Mouse (Mus musculus) myocyte (in vitro differentiated cells): Measurements from ENCODE around the gene Slc25a39. TPM values are rescaled to one million over a fixed set of nuclear protein-coding genes. Genes with fewer than 3 reads are reported as not detected.
A peak's percentile ranks its signal among the peaks of the same experiment; 100 is the strongest.
"Not testable (repeated sequence)": the region's sequence is repeated elsewhere in the genome, so short reads cannot be mapped to it uniquely, and the experiment has no call there.

Source experiments
- H3K27me3 ChIP-seq: one replicate; pipeline ENCODE4 v1.6.1; 2011; ENCODE audit not compliant: control insufficient read depth, insufficient read depth, insufficient read length
- H3K36me3 ChIP-seq: one replicate; pipeline ENCODE4 v1.6.1; 2011; ENCODE audit not compliant: control insufficient read depth, insufficient read depth
- H3K4me2 ChIP-seq: one replicate; pipeline ENCODE4 v1.6.1; 2011; ENCODE audit warnings: low read depth, control low read depth
- H3K4me3 ChIP-seq: one replicate; pipeline ENCODE4 v1.5.1; 2011; ENCODE audit warnings: mild to moderate bottlenecking, control low read depth, moderate library complexity
- H3K79me2 ChIP-seq: one replicate; pipeline ENCODE4 v1.6.1; 2011; ENCODE audit not compliant: control insufficient read depth, insufficient read depth
- H3ac ChIP-seq: one replicate; pipeline ENCODE4 v1.6.1; 2011; ENCODE audit not compliant: control insufficient read depth, insufficient read length
- CEBPB ChIP-seq: IDR thresholded peaks from 2 replicates; pipeline ENCODE4 v1.6.1; 2011; ENCODE audit warnings: mild to moderate bottlenecking, moderate library complexity; ENCODE audit not compliant: poor library complexity, insufficient read depth, severe bottlenecking
- E2F4 ChIP-seq: IDR thresholded peaks from one replicate; pipeline ENCODE4 v1.6.1; 2011; ENCODE audit warnings: mild to moderate bottlenecking, control low read depth, moderate library complexity; ENCODE audit not compliant: insufficient read depth
- MAX ChIP-seq: IDR thresholded peaks from one replicate; pipeline ENCODE4 v1.6.1; 2011; ENCODE audit warnings: low read depth, mild to moderate bottlenecking, control low read depth
- MYOD1 ChIP-seq, 3 experiments: IDR thresholded peaks; one replicate each; pipeline ENCODE4 v1.6.1; 2011; ENCODE audit warnings: control low read depth in 2 of 3, low read depth in 2 of 3, mild to moderate bottlenecking in 2 of 3, moderate library complexity in 1 of 3; ENCODE audit not compliant: insufficient read length in 2 of 3, control insufficient read depth in 1 of 3
- MYOG ChIP-seq, 3 experiments: IDR thresholded peaks; one replicate each; pipeline ENCODE4 v1.6.1; 2011; ENCODE audit warnings: control low read depth in 2 of 3, low read depth in 2 of 3, mild to moderate bottlenecking in 2 of 3; ENCODE audit not compliant: insufficient read length in 2 of 3, control insufficient read depth in 1 of 3, insufficient read depth in 1 of 3
- POLR2A ChIP-seq: IDR thresholded peaks from one replicate; pipeline ENCODE4 v1.6.1; 2011; ENCODE audit warnings: low read depth, mild to moderate bottlenecking, control low read depth, moderate library complexity; ENCODE audit not compliant: insufficient read length
- POLR2AphosphoS2 ChIP-seq: IDR thresholded peaks from one replicate; pipeline ENCODE4 v1.6.1; 2011; ENCODE audit warnings: low read depth, control low read depth; ENCODE audit not compliant: insufficient read length
- REST ChIP-seq: IDR thresholded peaks from one replicate; pipeline ENCODE4 v1.6.1; 2011; ENCODE audit warnings: mild to moderate bottlenecking, control low read depth, moderate library complexity; ENCODE audit not compliant: insufficient read depth, insufficient read length
- SRF ChIP-seq: IDR thresholded peaks from one replicate; pipeline ENCODE4 v1.6.1; 2011; ENCODE audit warnings: low read depth; ENCODE audit not compliant: control insufficient read depth, insufficient read length
- TCF12 ChIP-seq: IDR thresholded peaks from one replicate; pipeline ENCODE4 v1.6.1; 2011; ENCODE audit warnings: mild to moderate bottlenecking, control low read depth; ENCODE audit not compliant: poor library complexity, insufficient read depth, severe bottlenecking
- TCF3 ChIP-seq: IDR thresholded peaks from one replicate; pipeline ENCODE4 v1.6.1; 2011; ENCODE audit warnings: low read depth, control low read depth; ENCODE audit not compliant: insufficient read length
- USF1 ChIP-seq: IDR thresholded peaks from one replicate; pipeline ENCODE4 v1.6.1; 2011; ENCODE audit warnings: low read depth, mild to moderate bottlenecking, control low read depth, moderate library complexity
- polyA plus RNA-seq: library from polyadenylated mRNA; unstranded; fragments of >200 nt; fragmentation: generic; extraction: Trizol; gene quantifications from one replicate; pipeline ENCODE4 v1.2.1, GENCODE M21; 2012; ENCODE audit warnings: missing spikeins

The Slc25a39 gene
- polyA plus RNA-seq, 1 experiment = 274 TPM

DNA sequence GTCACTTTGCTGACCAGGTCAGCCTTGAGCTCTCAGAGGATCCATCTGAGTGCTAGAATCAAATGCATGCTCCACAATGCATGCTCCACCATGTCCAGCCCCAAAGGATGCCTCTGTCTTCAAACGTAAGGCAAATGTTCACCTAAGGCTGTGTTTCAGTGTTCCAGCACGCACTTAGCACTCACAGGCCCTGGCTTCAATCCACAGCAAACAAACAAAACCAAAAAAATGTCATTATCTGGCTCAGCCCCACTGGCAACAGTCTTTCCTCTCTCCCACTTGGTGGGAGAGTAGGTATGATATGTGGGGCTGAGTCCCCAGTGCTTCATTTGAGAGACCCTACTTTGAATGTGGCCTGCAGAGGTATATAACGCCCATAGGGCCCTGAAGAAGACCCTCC, 3.3 kb upstream of the Slc25a39 start:
- no peaks in the 10 kb centered on the region for H3K27me3 ChIP-seq
- no peaks in the 10 kb centered on the region for H3K36me3 ChIP-seq
- TF ChIP-seq USF1 = no peak
- no peak for TF ChIP-seq SRF
- TF ChIP-seq MAX = no peak
- peak overlapping the region; percentile 61 for H3K4me2 ChIP-seq
- H3ac ChIP-seq = no peak overlapping the region
- peaks cover 11% of the 10 kb centered on the region for H3K79me2 ChIP-seq
- H3K4me3 ChIP-seq = no peak overlapping the region

DNA sequence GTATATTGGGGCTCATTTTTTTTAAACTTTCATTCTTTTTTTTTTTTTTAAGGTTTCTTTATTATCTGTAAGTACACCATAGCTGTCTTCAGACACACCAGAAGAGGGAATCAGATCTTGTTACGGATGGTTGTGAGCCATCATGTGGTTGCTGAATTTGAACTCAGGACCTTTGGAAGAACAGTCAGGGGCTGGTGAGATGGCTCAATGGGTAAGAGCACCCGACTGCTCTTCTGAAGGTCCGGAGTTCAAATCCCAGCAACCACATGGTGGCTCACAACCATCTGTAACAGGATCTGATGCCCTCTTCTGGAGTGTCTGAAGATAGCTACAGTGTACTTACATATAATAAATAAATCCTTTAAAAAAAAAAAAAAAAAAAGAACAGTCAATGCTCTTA, 2.6 kb upstream of the Slc25a39 start:
- H3K36me3 ChIP-seq, H3K27me3 ChIP-seq, H3K4me3 ChIP-seq, H3K4me2 ChIP-seq, H3ac ChIP-seq: not testable (repeated sequence)
- H3K79me2 ChIP-seq = peaks cover 18% of the 10 kb centered on the region

DNA sequence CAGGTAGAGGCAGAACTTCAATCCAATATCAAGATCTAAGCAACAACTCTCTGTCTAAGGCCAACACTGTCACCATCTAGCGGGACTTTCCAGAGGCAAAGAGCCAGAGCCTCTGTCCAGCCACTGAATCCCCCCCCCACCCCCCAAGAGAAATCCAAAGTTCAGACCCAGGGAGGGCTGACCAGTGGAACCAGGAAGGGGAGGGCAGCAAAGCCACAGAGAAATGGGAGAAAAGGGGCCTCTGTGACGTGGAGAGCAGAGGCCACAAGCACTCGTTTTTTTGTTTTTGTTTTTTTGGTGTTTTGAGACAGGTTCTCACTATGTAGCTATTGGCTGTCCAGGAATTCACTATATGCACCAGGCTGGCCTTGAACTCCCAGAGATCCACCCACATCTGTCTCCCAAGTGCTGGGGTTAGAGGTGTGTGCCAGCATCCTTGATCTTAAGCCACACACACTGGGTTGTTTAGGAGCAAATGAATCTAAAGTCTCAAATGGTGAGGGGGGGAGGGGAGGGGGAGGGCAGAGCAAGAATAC, 2.1 kb upstream of the Slc25a39 start:
- Histone ChIP-seq H3K27me3 (no peaks in the 10 kb centered on the region), H3K79me2 (peaks cover 21% of the 10 kb centered on the region), H3ac (no peak overlapping the region), H3K4me3 (no peak overlapping the region), H3K36me3 (no peaks in the 10 kb centered on the region), H3K4me2 (no peak overlapping the region)
- no peak for TF ChIP-seq REST
- no peak for TF ChIP-seq TCF12
- no peak for TF ChIP-seq MYOD1 (IDR thresholded peaks at IDR 0.05; ENCODE audit: control insufficient read depth in 1 of 3, insufficient read length in 2 of 3, low read depth in 2 of 3)
- no peak for TF ChIP-seq MAX

DNA sequence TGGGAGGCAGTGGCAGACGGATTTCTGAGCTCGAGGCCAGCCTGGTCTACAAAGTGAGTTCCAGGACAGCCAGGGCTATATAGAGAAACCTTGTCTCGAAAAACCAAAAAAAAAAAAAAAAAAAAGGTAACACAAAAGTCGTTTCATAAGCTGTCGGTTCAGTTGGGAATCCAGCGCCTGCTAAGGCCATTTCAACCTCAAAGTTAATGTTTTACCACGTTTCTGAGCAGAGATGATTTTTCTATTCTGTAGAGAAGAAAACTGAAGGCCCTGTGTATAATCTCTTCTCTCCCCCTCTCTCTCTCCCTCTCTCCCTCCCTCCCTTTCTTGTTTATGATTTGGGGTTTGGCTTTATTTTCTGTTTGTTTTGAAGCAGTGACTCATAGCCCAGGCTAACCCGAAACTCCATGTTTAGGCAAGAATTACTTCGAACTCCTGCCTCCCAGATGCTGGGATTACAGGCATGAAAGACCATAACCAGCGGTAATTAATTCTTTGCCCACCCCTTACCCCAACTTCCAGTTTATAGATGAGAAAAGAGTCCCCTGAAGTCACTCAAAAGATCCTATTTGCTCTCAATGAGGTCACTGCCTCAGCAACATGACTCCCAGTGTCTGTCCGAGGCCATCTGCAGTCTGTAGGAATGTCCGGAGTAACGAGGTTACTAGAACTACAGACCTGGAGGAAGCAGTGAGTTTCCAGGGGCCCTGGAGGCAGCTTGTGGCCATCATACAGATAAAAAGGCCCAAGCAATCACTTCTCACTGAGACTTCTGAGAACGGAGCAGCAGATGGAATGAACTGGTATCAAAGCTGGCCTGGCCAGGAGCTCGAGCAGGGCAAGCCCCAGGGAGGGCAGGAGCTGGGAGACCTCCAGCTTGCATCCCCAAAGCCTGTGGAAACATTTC, 1.4 kb upstream of the Slc25a39 start:
- Histone ChIP-seq H3K79me2 (peaks cover 21% of the 10 kb centered on the region), H3K4me2 (peak overlapping the region; percentile 84), H3K4me3 (peak overlapping the region; percentile 83), H3ac (no peak overlapping the region), H3K36me3 (no peaks in the 10 kb centered on the region), H3K27me3 (no peaks in the 10 kb centered on the region)
- TF ChIP-seq USF1 (no peak), MYOD1 (IDR thresholded peaks at IDR 0.05; ENCODE audit: control insufficient read depth in 1 of 3, insufficient read length in 2 of 3, low read depth in 2 of 3) (no peak), MAX (no peak), MYOG (IDR thresholded peaks at IDR 0.05; ENCODE audit: control insufficient read depth in 1 of 3, insufficient read depth in 1 of 3, insufficient read length in 2 of 3, low read depth in 2 of 3) (no peak), TCF12 (no peak), REST (no peak), TCF3 (no peak), POLR2AphosphoS2 (no peak), CEBPB (no peak), POLR2A (no peak), SRF (no peak)

DNA sequence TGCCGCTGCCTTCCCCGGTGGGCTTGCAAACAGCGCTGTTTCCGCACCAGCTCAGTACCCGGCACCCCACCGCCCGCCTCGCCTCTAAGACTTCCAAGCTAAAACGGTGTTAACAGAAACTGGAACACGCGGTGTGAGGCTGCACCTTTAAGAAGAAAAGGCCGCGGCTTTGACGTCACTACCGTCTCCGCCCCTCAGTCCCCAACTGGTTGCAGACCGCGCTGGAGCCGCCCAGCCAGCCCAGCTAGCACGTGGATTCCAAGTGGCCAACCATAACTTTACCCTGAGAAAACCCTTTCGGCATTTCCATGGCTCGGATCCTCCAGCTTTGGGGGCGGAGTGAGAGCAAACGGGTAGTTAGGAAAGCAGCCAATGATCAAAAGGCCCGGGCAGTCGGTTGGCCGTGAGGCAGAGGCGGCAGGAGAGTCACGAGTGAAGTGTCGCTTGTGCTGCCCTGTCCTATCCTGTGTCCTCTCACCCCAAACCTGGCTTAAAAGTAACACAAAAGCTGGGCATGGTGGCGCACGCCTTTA, 664 bp upstream of the Slc25a39 start:
- peaks cover 7% of the 10 kb centered on the region for H3K36me3 ChIP-seq
- peak overlapping the region; percentile 83 for H3K4me3 ChIP-seq
- peak overlapping the region; percentile 68 for H3ac ChIP-seq
- H3K79me2 ChIP-seq = peaks cover 21% of the 10 kb centered on the region
- H3K27me3 ChIP-seq = no peaks in the 10 kb centered on the region
- TF ChIP-seq CEBPB (no peak), POLR2A (peak; percentile 66), REST (no peak), TCF3 (no peak), MYOD1 (IDR thresholded peaks at IDR 0.05; ENCODE audit: control insufficient read depth in 1 of 3, insufficient read length in 2 of 3, low read depth in 2 of 3) (no peak), USF1 (peak; percentile 51), POLR2AphosphoS2 (peak; percentile 58), E2F4 (peak; percentile 37), SRF (no peak), MYOG (IDR thresholded peaks at IDR 0.05; ENCODE audit: control insufficient read depth in 1 of 3, insufficient read depth in 1 of 3, insufficient read length in 2 of 3, low read depth in 2 of 3) (peak in 1 of 3 experiments; percentile 2), MAX (peak; percentile 61), TCF12 (no peak)
- peak overlapping the region; percentile 84 for H3K4me2 ChIP-seq
